Mouse (Mus musculus) small intestine, adult 2 months (tissue): ENCODE measurements around the gene Mrps11. TPM values are rescaled to one million over a fixed set of nuclear protein-coding genes. Genes with fewer than 3 reads are reported as not detected.

Experiments
- H3K27ac ChIP-seq: fragments of 200-500 bp; 2 replicates; pipeline ENCODE4 v1.5.1; 2012; ENCODE audit warnings: low read depth, low read length, control low read depth, inconsistent platforms; ENCODE audit not compliant: insufficient read depth
- H3K27me3 ChIP-seq: fragments of 200-500 bp; 2 replicates; pipeline ENCODE4 v1.6.1; 2012; ENCODE audit warnings: mild to moderate bottlenecking, moderate library complexity, low read length, inconsistent platforms; ENCODE audit not compliant: control insufficient read depth, insufficient read depth
- H3K36me3 ChIP-seq: fragments of 200-500 bp; 2 replicates; pipeline ENCODE4 v1.6.1; 2012; ENCODE audit warnings: mild to moderate bottlenecking, low read length, control low read depth, inconsistent platforms; ENCODE audit not compliant: control insufficient read depth, insufficient read depth
- H3K4me1 ChIP-seq: fragments of 200-500 bp; 2 replicates; pipeline ENCODE4 v1.6.1; 2012; ENCODE audit warnings: low read length, inconsistent platforms, mixed read lengths; ENCODE audit not compliant: control insufficient read depth, insufficient read depth, insufficient read length
- H3K4me3 ChIP-seq: fragments of 200-500 bp; 2 replicates; pipeline ENCODE4 v1.5.1; 2012; ENCODE audit warnings: low read depth, mild to moderate bottlenecking, control low read depth, inconsistent platforms, low read length, moderate library complexity
- CTCF ChIP-seq: fragments of 200-500 bp; IDR thresholded peaks from 2 replicates; pipeline ENCODE4 v1.5.1; 2012; ENCODE audit warnings: low read depth, mild to moderate bottlenecking, control low read depth, inconsistent platforms, low read length, moderate library complexity, mixed read lengths; ENCODE audit not compliant: insufficient replicate concordance, insufficient read length; ENCODE audit errors: extremely low read depth
- POLR2A ChIP-seq: fragments of 200-500 bp; IDR thresholded peaks from 2 replicates; pipeline ENCODE4 v1.6.1; 2012; ENCODE audit warnings: low read depth, mild to moderate bottlenecking, control low read depth, inconsistent platforms, low read length, moderate library complexity
- WGBS: fragments of 180-500 bp; shearing (Covaris S2); methylation state at CpG from one replicate; pipeline ENCODE4 v1.1.7; 2018; 5-methylcytosine and 5-hydroxymethylcytosine counted together
- polyA plus RNA-seq: library from polyadenylated mRNA; depleted of rRNA; stranded (reverse); fragments of >200 nt; gene quantifications from 2 replicates; pipeline ENCODE4 v1.2.3, GENCODE M21; 2012; rRNA removed

Mrps11 gene
- polyA plus RNA-seq, 1 experiment = 32.8 TPM

- H3K4me3 ChIP-seq = no peak overlapping the region
- no peaks in the 10 kb centered on the region for H3K27me3 ChIP-seq
- H3K4me1 ChIP-seq = no peaks in the 10 kb centered on the region
- TF ChIP-seq POLR2A = no peak
- no peak for TF ChIP-seq CTCF
- H3K27ac ChIP-seq = no peak overlapping the region
- H3K36me3 ChIP-seq = no peaks in the 10 kb centered on the region
Observed at GRCm38 (mm10) chr7:78814766-78815165, 31.8 kb downstream of the Mrps11 start.

DNA sequence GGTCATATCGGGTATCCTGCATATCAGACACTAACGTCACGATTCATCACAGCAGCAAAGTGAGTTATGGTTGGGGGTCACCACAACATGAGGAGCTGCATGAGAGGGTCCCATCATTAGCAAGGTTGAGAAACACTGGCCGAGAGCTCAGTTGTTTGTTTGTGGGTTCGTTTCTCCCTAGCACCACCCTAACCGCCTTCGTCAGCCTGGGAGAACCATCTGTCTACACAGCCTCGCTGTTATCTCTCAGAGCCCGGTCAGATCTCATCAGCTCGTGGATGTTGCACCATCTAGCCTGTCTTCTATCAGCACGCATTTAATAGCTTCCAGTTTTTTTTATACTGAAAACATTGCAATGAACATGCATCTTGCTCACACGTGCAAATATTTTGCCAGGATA is 35.4 kb downstream of the Mrps11 start:
- WGBS = 60% methylated on average over 12 of the region's 12 CpGs
- Histone ChIP-seq H3K4me3 (no peak overlapping the region), H3K4me1 (no peaks in the 10 kb centered on the region), H3K27me3 (no peaks in the 10 kb centered on the region), H3K27ac (no peak overlapping the region), H3K36me3 (peaks cover 2% of the 10 kb centered on the region; the same call in 1 of the 2 replicates)
- TF ChIP-seq CTCF (no peak), POLR2A (no peak)

- WGBS = 32% methylated on average over 9 of the region's 9 CpGs
- Histone ChIP-seq H3K27me3 (no peaks in the 10 kb centered on the region), H3K36me3 (peaks cover 16% of the 10 kb centered on the region), H3K4me1 (peaks cover 9% of the 10 kb centered on the region), H3K27ac (0 out of 2 replicates have a peak overlapping the region, but pooled peaks have one; percentile 38), H3K4me3 (no peak overlapping the region)
- TF ChIP-seq CTCF (peak; percentile 17; the same call in 1 of the 2 replicates), POLR2A (no peak)
Observed at GRCm38 (mm10) chr7:78826682-78827385, 43.9 kb downstream of the Mrps11 start.

DNA sequence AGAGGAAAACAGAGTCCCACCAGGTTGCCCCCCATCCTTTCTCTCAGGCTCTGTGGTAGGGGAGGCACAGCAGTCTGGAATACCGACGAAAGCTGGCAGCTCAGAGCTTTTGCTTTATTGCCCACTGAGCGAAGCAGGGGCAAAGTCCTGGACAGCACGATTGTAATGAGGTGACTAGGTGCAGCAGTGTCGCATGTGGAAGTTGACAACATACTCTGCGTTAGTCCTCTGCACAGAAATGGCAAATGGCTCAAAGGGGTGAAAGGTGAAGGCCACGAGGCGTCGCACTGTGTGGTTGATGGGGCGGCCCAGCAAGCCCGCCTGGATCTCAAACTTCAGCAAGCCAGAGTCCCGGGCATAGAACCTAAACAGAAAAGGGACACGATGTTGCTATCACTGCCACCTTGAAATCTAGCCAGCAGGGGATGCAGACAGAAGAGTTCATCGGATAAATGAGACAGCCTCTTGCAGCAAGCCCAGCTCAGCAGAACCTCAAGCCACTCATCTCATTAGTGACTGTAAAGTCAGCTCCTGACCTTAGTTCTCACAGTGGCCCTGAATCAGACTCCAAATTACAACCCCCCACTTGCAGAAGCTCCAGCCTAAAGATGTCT is 44.9 kb downstream of the Mrps11 start:
- peak overlapping the region; percentile 3; the same call in 1 of the 2 replicates for H3K4me3 ChIP-seq
- WGBS = 34% methylated on average over 14 of the region's 14 CpGs
- peak overlapping the region; percentile 38 for H3K27ac ChIP-seq
- H3K36me3 ChIP-seq = peaks cover 16% of the 10 kb centered on the region
- TF ChIP-seq POLR2A = no peak
- TF ChIP-seq CTCF = no peak
- peaks cover 9% of the 10 kb centered on the region for H3K4me1 ChIP-seq
- no peaks in the 10 kb centered on the region for H3K27me3 ChIP-seq

- H3K27ac ChIP-seq = peak overlapping the region; percentile 76
- H3K4me3 ChIP-seq = no peak overlapping the region; the same call in 1 of the 2 replicates
- TF ChIP-seq POLR2A (no peak), CTCF (no peak)
- peaks cover 6% of the 10 kb centered on the region for H3K36me3 ChIP-seq
- 64% methylated on average over 4 of the region's 4 CpGs for WGBS
- H3K4me1 ChIP-seq = peaks cover 11% of the 10 kb centered on the region; the same call in 1 of the 2 replicates
- no peaks in the 10 kb centered on the region for H3K27me3 ChIP-seq
Observed at GRCm38 (mm10) chr7:78835656-78836055, 52.7 kb downstream of the Mrps11 start.

DNA sequence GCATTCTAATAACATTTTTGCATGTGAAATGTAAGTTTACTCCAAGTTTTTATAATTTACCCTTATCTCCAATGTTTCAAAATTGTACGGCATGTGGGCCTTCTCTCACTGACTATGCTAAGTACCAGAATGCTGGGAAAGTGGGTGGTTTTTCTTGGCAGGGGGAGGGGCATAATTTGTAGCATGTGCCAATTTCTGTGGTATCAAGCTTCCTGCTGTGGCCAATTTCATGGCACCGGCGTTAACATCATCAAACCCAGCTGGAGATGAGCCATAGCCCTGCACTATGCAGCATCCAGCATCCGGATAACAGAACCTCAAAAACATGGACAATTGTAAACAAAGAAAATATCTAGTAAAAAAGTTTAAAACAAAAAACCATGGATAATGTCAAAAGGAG is 54.3 kb downstream of the Mrps11 start:
- TF ChIP-seq CTCF = no peak
- no peak for TF ChIP-seq POLR2A
- H3K4me3 ChIP-seq = no peak overlapping the region
- H3K27ac ChIP-seq = no peak overlapping the region
- WGBS = 78% methylated on average over 4 of the region's 4 CpGs
- no peaks in the 10 kb centered on the region for H3K27me3 ChIP-seq
- H3K4me1 ChIP-seq = peaks cover 11% of the 10 kb centered on the region; the same call in 1 of the 2 replicates
- H3K36me3 ChIP-seq = peaks cover 9% of the 10 kb centered on the region

GRCm38 (mm10) chr7:78841601-78842000 is 58.7 kb downstream of the Mrps11 start:
- 76% methylated on average over 5 of the region's 5 CpGs for WGBS
- Histone ChIP-seq H3K27me3 (no peaks in the 10 kb centered on the region), H3K4me1 (no peaks in the 10 kb centered on the region), H3K27ac (no peak overlapping the region), H3K4me3 (no peak overlapping the region), H3K36me3 (peaks cover 23% of the 10 kb centered on the region)
- TF ChIP-seq CTCF (no peak), POLR2A (no peak)

Other genes starting within 250 kb of the Mrps11 start
- gene Ntrk3, start 45.1 kb upstream of the Mrps11 start, polyA plus RNA-seq = 0.46 and 0.61 TPM in 2 replicates
- gene Mrpl46, start 412 bp downstream of the Mrps11 start, polyA plus RNA-seq = 10.1 and 20.8 TPM in 2 replicates
- 7.5 and 10.2 TPM in 2 replicates for gene Det1, start 64.1 kb downstream of the Mrps11 start, polyA plus RNA-seq
- gene Aen, start 112.7 kb downstream of the Mrps11 start, polyA plus RNA-seq = 7.7 and 8.7 TPM in 2 replicates
- gene Isg20, start 130.3 kb downstream of the Mrps11 start, polyA plus RNA-seq = 22.3 and 23.8 TPM in 2 replicates